Mouse (Mus musculus) forebrain, postnatal 0 days (tissue): ENCODE data around the gene Rps27l. TPM values are rescaled to one million over a fixed set of nuclear protein-coding genes. Genes with fewer than 3 reads are reported as not detected.

Experiments used
- ATAC-seq: fragments of 200-750 bp; cut with Nextera tagmentation; 2 replicates; pipeline ENCODE4 v1.8.0; 2017; ENCODE audit warnings: mild to moderate bottlenecking, moderate library complexity
- DNase-seq: peaks from one replicate; pipeline ENCODE4 v3.0.0-alpha.2; 2015
- H3K27ac ChIP-seq: fragments of 300-500 bp; sonication (generic); 2 replicates; pipeline ENCODE4 v1.5.1; 2014; ENCODE audit warnings: low read depth, mild to moderate bottlenecking, antibody characterized with exemption, low read length, moderate library complexity, mixed read lengths
- H3K27me3 ChIP-seq: fragments of 300-500 bp; sonication (generic); 2 replicates; pipeline ENCODE4 v1.6.1; 2014; ENCODE audit warnings: mild to moderate bottlenecking, low read length, mixed read lengths; ENCODE audit not compliant: insufficient read depth
- H3K36me3 ChIP-seq: fragments of 300-500 bp; sonication (generic); 2 replicates; pipeline ENCODE4 v1.6.1; 2014; ENCODE audit warnings: mild to moderate bottlenecking, moderate library complexity; ENCODE audit not compliant: insufficient read depth
- H3K4me1 ChIP-seq: fragments of 300-500 bp; sonication (generic); 2 replicates; pipeline ENCODE4 v1.6.1; 2014; ENCODE audit warnings: antibody characterized with exemption; ENCODE audit not compliant: insufficient read depth
- H3K4me2 ChIP-seq: fragments of 300-500 bp; sonication (generic); 2 replicates; pipeline ENCODE4 v1.6.1; 2014; ENCODE audit warnings: low read depth, mild to moderate bottlenecking, moderate library complexity
- H3K4me3 ChIP-seq: fragments of 300-500 bp; sonication (generic); 2 replicates; pipeline ENCODE4 v1.5.1; 2014; ENCODE audit warnings: low read depth, low read length, mixed read lengths
- H3K9ac ChIP-seq: fragments of 300-500 bp; sonication (generic); 2 replicates; pipeline ENCODE4 v1.6.1; 2014; ENCODE audit warnings: mild to moderate bottlenecking
- H3K9me3 ChIP-seq: fragments of 300-500 bp; sonication (generic); 2 replicates; pipeline ENCODE4 v1.6.1; 2016; ENCODE audit warnings: low read length
- CTCF ChIP-seq: sonication (generic); IDR thresholded peaks from 2 replicates; pipeline ENCODE4 v1.5.1; 2016; ENCODE audit warnings: antibody characterized with exemption, control low read depth, low read depth
- WGBS: fragments of 180-500 bp; shearing (Covaris S2); extraction: QIAGEN DNeasy Blood & Tissue Kit; methylation state at CpG from one replicate; pipeline ENCODE4 v1.1.7; 2014; 5-methylcytosine and 5-hydroxymethylcytosine counted together
- polyA plus RNA-seq: library from polyadenylated mRNA; unstranded; fragments of >200 nt; fragmentation: Nextera tagmentation; extraction: Ambion mirVana; gene quantifications from 2 replicates; pipeline ENCODE4 v1.2.1, GENCODE M21; 2015
- total RNA-seq: library from RNA; depleted of rRNA; stranded (reverse); fragments of >200 nt; gene quantifications from 2 replicates; pipeline ENCODE4 v1.2.3, GENCODE M21; 2014

Rps27l gene
- total and polyA plus RNA-seq, 2 experiments from 2014 or later = 129 to 208 TPM

- H3K4me2 ChIP-seq = no peak overlapping the region
- 72% methylated on average over 1 of the region's 1 CpGs for WGBS
- H3K36me3 ChIP-seq = no peaks in the 10 kb centered on the region
- H3K27ac ChIP-seq = no peak overlapping the region
- H3K27me3 ChIP-seq = no peaks in the 10 kb centered on the region
- DNase-seq (no peak), ATAC-seq (no peak)
- H3K9ac ChIP-seq = no peak overlapping the region
- peaks cover 9% of the 10 kb centered on the region; the same call in 1 of the 2 replicates for H3K4me1 ChIP-seq
- no peaks in the 10 kb centered on the region for H3K9me3 ChIP-seq
- H3K4me3 ChIP-seq = no peak overlapping the region
- 0 out of 2 replicates have a peak, but pooled peaks have one; percentile 14 for TF ChIP-seq CTCF
Observed at GRCm38 (mm10) chr9:66978468-66978867, 32.6 kb downstream of the Rps27l start.

GRCm38 (mm10) chr9:66980458-66980857 is 34.6 kb downstream of the Rps27l start:
- Histone ChIP-seq H3K27ac (no peak overlapping the region), H3K4me3 (no peak overlapping the region), H3K4me1 (0 out of 2 replicates have a peak, but pooled peaks cover 5% of the 10 kb centered on the region), H3K9me3 (no peaks in the 10 kb centered on the region), H3K36me3 (no peaks in the 10 kb centered on the region), H3K9ac (no peak overlapping the region), H3K4me2 (no peak overlapping the region), H3K27me3 (no peaks in the 10 kb centered on the region)
- ATAC-seq (peak; percentile 73), DNase-seq (peak; percentile 82)
- WGBS = 5% methylated on average over 5 of the region's 5 CpGs
- TF ChIP-seq CTCF = peak; percentile 95

GRCm38 (mm10) chr9:66982085-66982484 is 36.2 kb downstream of the Rps27l start:
- ATAC-seq (no peak), DNase-seq (no peak)
- no peak overlapping the region for H3K9ac ChIP-seq
- no peaks in the 10 kb centered on the region for H3K27me3 ChIP-seq
- no peak overlapping the region for H3K4me2 ChIP-seq
- TF ChIP-seq CTCF = no peak
- no peaks in the 10 kb centered on the region for H3K9me3 ChIP-seq
- H3K27ac ChIP-seq = no peak overlapping the region
- 79% methylated on average over 7 of the region's 7 CpGs for WGBS
- no peaks in the 10 kb centered on the region for H3K4me1 ChIP-seq
- H3K4me3 ChIP-seq = no peak overlapping the region
- no peaks in the 10 kb centered on the region for H3K36me3 ChIP-seq

- no peak for ATAC-seq
- WGBS = 87% methylated on average over 7 of the region's 7 CpGs
- no peak for DNase-seq
Observed at GRCm38 (mm10) chr9:66985377-66985776, 39.5 kb downstream of the Rps27l start.

GRCm38 (mm10) chr9:66988198-66988887 is 42.5 kb downstream of the Rps27l start:
- Histone ChIP-seq H3K27ac (no peak overlapping the region), H3K9ac (no peak overlapping the region), H3K36me3 (no peaks in the 10 kb centered on the region), H3K27me3 (no peaks in the 10 kb centered on the region), H3K4me3 (no peak overlapping the region), H3K9me3 (no peaks in the 10 kb centered on the region), H3K4me1 (no peaks in the 10 kb centered on the region), H3K4me2 (no peak overlapping the region)
- ATAC-seq (no peak), DNase-seq (no peak)
- 61% methylated on average over 11 of the region's 11 CpGs for WGBS
- TF ChIP-seq CTCF = no peak

More at GRCm38 (mm10) chr9:66985377-66985776, 39.5 kb downstream of the Rps27l start:
- no peak for TF ChIP-seq CTCF
- H3K4me3 ChIP-seq = no peak overlapping the region
- no peak overlapping the region for H3K4me2 ChIP-seq
- no peak overlapping the region for H3K9ac ChIP-seq
- H3K36me3 ChIP-seq = no peaks in the 10 kb centered on the region
- no peaks in the 10 kb centered on the region for H3K4me1 ChIP-seq
- H3K27ac ChIP-seq = no peak overlapping the region
- H3K9me3 ChIP-seq = no peaks in the 10 kb centered on the region
- no peaks in the 10 kb centered on the region for H3K27me3 ChIP-seq

GRCm38 (mm10) chr9:66988888-66989414 is 43.1 kb downstream of the Rps27l start:
- Histone ChIP-seq H3K9ac (no peak overlapping the region), H3K4me3 (no peak overlapping the region), H3K9me3 (no peaks in the 10 kb centered on the region), H3K27ac (no peak overlapping the region), H3K4me2 (no peak overlapping the region), H3K27me3 (no peaks in the 10 kb centered on the region), H3K36me3 (no peaks in the 10 kb centered on the region), H3K4me1 (no peaks in the 10 kb centered on the region)
- no peak for ATAC-seq
- TF ChIP-seq CTCF = no peak
- DNase-seq = no peak
- WGBS = 53% methylated on average over 6 of the region's 6 CpGs

DNA sequence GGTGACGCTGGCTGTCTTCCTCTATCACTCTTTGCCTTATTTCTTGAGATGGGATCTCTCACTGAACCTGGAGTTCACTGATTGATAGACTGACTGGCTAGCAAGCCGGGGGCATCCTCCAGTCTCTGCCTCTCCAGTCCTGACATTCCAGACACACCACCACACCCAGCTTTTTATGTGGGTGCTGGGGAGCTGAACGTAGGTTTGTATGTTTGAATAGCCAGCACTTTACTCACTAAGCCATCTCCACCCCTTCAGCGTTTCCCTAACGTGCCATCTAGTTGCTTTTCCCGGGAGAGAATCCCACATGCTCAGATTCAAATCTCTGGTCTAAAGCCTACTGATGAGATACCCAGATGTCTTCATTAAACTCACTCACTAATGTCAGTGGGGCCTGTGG is 43.7 kb downstream of the Rps27l start:
- no peaks in the 10 kb centered on the region for H3K4me1 ChIP-seq
- no peaks in the 10 kb centered on the region for H3K36me3 ChIP-seq
- H3K9me3 ChIP-seq = no peaks in the 10 kb centered on the region
- ATAC-seq = no peak
- WGBS = 79% methylated on average over 6 of the region's 6 CpGs
- no peak for TF ChIP-seq CTCF
- no peaks in the 10 kb centered on the region for H3K27me3 ChIP-seq
- DNase-seq = no peak
- H3K9ac ChIP-seq = no peak overlapping the region
- H3K4me3 ChIP-seq = no peak overlapping the region
- H3K27ac ChIP-seq = no peak overlapping the region
- no peak overlapping the region for H3K4me2 ChIP-seq
